Mouse (Mus musculus) lung, postnatal 14 days (tissue): ENCODE data around the gene Ciz1.

Source experiments
- DNase-seq: peaks from one replicate; pipeline ENCODE4 v3.0.0; 2021

The Ciz1 gene

DNA sequence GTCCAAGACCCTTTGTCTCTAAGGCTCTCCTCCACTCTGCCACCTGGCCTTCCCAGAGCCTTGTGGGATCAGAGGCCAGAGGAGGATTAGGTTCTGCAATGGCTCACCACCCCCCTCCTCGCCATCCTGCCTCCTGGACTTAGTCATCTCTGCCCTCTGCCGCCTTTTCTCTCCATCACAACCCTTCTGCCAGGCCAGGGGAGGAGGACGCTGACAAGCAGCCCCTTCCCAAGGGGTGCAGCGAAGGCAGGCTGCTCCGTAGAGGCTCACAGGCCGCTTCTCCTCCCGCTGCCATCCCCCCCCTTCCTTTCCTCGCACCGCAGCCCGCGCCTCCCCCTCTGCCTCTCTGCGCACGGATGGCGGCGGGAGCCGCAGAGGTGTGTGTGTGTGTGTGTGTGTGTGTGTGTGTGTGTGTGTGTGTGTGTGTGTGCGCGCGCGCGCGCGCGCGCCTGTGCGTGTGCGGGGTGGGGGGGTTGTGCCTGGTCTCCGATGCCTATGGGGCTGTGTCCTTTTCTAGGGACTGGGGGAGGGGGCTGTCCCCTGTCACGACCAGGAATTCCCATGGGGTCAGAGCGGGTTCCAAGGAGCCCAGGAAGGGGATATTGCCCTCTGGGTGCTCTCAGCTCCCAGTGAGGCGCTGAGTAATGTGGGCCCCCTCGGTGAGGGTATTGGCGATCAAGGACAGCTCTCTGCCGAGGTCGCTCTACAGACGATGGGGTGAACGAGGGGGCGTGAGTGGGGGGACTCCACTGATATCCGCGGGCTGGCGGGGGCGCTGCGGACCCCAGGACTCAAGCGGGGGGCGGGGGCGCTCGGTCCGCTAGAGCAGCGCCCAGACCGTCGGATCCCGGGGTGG is at the start of gene Ciz1:
Gene Ciz1 (plus strand): TSS at position 177 of the 856 bp plus-strand sequence.
- DNase-seq = no peak

- no peak for DNase-seq
Observed at GRCm38 (mm10) chr2:32302952-32303351, 49.2 kb upstream of the Ciz1 start.

GRCm38 (mm10) chr2:32304145-32304832 is 47.8 kb upstream of the Ciz1 start:
- peak; percentile 65 for DNase-seq

DNA sequence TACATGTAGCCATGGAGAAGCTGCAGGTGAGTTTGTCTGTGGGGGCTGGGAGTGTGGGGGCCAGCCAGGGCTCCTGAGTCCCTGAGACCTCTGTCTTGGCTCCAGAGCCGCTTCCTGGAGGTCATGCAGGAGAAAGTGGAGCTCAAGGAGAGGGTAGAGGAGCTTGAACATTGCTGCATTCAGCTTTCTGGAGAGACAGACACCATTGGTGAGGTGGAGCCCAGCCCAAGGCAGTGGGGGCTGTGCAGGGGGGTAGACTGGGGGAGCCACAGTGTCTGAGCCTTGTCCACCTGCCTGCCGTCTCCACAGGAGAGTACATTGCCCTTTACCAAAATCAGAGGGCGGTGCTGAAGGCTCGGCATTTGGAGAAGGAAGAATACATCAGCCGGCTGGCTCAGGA is 46.5 kb upstream of the Ciz1 start:
- no peak for DNase-seq

DNA sequence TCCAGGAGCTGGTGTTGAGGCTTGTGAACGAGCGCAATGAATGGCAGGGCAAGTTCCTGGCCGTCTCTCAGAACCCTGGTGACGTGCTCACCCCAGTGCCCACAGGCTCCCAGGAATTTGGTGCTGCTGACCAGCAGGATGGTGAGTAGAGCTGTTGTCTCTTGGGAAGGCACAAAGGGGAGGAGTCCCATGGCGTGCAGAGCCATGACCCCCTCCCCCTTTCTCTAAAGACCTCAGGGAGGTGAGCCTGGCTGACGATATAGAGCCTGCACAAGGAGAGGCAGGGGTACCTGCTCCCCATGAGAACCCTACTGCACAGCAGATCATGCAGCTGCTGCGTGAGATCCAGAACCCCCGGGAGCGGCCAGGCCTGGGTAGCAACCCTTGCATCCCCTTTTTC is 46.0 kb upstream of the Ciz1 start:
- no peak for DNase-seq

DNA sequence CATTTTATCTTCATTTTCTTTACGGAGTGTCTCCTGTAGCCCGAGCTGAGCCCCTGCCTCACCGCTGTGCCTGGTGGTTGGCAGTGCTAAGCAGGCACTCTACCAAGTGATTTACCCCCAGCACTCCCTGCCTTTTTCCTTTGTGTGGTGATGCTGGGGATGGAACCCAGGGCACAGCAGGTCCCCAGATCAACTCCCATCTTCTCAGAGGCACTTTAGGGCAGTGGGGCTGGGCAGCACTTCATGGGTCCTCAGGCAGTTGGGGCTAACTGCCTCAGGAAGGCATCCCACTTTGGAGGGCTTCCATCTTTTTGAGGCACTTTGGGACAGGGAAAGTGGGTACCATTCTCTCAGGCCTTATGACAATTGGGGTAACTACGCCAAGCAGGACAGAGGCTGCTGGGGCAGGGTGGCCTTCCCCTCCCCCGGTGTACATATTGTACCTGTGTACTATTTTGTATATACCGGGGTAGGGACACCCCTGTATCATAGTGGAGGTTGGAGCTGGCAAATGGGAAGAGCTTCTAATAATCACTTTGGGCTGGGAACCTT is 44.8 kb upstream of the Ciz1 start:
- no peak for DNase-seq

- peak; percentile 70 for DNase-seq
Observed at GRCm38 (mm10) chr2:32307941-32308760, 44.0 kb upstream of the Ciz1 start.

- DNase-seq = no peak
Observed at GRCm38 (mm10) chr2:32308870-32309568, 43.1 kb upstream of the Ciz1 start.

DNA sequence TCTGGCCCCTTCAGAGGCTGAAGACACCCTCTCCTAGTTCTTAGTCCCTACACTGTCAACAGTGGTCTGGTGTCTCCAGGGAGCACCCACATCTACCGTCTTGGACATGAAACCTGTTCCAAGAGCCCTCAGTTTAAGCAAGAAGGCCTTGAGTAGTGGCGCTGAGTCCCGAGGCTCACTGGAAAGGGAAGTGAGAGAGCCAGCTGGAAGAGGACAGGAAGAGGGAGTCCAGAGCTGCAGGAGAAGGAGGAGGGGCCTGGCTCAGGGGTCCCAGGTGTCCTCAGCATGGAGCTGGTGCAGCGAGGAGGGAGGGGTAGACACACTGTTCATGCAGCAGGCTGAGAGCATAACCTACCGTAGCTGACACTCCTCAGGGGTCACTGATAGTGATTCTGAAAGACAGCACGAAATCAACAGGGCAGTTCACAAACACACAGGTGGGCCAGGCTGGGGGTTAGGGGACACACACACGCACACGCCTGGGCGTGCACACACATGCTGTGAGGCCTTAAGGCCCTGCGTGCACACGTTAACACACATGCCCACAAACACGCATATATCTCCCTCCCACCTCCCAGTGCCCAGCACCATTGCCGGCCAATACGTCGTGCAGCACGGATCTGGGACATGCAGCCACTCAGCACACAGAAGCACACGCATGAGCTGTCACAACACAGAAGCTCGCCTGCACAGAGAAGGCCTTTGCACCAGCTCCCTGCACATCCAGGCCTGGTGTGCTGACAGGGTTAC is 41.9 kb upstream of the Ciz1 start:
- no peak for DNase-seq

DNA sequence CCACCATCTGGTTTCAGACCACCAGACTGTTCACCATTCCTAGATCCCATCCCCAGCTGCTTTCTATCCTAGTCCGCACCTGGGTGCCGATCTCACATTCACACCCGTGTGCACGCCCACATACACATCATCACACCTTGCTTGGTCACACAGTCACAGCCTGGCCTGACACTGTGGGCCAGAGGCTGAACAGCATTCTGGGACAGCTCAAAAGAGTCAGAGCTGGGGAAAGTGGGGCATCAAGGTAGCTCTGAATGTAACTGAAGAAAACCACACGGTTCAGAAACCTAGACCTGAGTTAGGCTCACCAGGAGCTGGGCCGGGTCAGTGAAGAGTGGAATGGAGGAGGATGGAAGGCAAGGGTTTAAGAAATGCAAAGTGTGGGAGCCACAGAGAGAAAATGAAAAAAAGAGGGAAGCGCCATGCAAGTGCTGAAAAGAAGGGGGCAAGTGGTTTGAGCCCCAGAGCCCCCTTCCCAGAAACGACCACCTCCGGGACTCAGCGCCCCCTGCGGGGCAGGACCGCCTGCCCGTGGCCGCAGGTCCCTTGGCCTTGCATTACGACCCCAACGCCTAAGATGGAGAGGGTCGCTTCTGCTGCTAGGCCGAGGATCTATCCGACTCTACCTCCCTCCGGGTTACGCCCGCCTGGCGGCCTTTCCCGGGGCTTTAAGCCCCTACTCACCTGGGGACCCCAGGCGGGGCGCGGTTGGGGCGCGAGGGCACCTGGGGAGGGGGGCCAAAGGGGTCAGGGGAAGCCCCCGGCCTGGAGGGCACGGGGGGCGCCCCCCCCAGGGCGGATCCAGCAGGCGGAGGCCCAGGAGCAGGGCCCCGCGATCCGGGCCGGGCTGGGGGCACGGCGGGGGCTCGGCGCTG is 40.4 kb upstream of the Ciz1 start:
- DNase-seq = no peak

DNA sequence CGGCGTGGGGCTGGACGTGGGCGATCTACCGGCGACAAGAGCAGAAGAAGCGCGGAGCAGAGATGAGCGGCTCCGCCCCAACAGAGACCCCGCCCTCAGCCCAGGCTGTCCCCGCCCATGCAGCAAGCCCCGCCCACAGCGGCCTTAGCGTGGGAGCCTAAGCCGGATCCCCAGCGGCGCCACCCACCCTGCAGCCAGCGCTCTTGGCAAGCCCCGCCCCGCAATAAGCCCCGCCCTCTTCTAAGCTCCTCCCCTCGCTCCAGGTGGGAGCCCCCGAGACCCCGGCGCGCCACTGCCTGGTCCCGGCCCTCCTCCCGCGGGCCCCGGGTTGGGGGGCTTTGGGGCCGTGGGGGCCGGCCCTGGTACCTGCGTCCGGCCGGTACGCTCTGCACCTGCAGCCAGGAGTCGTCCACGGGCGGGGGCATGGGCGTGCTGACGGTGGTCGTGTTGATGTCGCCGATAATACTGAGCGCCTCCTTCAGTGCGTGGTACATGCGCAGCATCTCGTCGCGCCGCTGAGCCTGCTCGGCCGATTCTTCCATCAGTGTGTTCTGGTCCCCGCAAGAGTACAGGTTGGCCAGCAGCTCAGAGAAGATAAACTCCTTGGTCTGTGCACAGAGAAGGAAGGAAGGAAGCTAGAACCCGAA is 39.7 kb upstream of the Ciz1 start:
- DNase-seq = peak; percentile 88

DNA sequence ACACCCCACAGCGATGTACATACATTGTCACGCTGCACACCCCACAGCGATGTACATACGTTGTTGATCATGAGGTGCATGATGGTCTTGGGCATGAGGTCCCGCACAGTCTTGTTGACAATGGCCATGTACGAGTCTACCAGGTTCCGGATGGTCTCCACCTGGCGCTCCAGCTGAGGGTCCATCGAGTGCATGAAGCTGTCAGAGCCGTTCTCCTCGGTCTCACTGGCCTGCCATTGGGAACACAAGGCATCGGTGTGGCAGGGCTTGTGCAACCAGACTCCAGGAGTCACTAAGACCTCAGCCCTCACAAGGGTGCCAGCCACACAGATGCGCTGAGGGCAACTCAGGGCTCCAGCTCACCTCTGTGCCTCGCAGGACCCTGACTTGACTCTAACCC is 37.3 kb upstream of the Ciz1 start:
- DNase-seq = no peak

DNA sequence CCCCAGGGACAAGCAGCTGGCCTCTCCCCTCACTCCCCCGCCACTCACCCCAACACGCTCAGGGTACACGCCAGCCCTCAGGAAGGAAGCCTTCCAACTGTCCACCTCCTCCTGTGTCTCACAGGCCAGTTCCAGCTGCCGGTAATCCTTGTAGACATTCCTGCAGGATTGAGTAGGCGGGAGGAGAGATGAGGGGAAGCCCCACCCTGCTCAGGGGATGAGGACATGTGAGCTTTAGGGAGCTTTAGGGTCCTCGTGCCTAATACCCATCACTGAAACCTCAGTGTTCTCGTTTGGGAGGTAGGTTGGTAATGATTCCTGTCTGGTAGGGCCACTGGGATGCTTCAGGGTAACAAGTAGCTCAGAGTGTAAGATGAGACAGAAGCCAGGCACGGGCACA is 36.4 kb upstream of the Ciz1 start:
- no peak for DNase-seq

GRCm38 (mm10) chr2:32316887-32317656 is 35.1 kb upstream of the Ciz1 start:
- no peak for DNase-seq

- DNase-seq = peak; percentile 64
Observed at GRCm38 (mm10) chr2:32317791-32318417, 34.2 kb upstream of the Ciz1 start.

- no peak for DNase-seq
Observed at GRCm38 (mm10) chr2:32318709-32319585, 33.2 kb upstream of the Ciz1 start.
